Mouse (Mus musculus): ENCODE results near the gene Tmigd3.

DNA sequence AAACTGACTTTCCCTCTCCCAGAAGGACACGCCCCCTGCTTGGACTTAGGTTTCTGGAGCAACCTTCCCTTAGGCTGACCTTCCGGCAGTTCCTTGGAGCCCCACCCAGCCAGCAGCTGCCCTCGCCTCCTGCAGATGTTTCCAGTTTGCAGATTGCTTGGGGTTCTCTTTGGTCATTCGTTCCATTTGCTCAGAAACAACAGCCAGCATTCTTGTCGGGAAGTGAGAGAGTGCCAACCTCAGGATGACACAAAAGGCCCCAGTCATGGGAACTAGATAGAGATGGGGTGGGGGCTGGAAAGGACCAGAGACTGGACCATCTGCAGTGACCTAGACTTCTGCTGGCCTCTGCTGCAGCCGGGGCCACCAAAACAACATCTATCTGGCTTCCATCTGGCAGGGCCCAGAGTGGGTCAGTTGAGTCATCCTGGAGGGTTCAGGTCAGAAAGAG lies 23.3 kb downstream of the Tmigd3 start:
- no peak for TF ChIP-seq CTCF (IDR thresholded peaks at IDR 0.05; ENCODE audit: low read depth, low read length)
- no peak for TF ChIP-seq TAL1 (conservative IDR thresholded peaks at IDR 0.05; ENCODE audit: low read depth, low read length)
- TF ChIP-seq GATA1 (IDR thresholded peaks at IDR 0.05; ENCODE audit: borderline replicate concordance, low read length): no peak

All from G1E (cell line).